Mouse (Mus musculus) neural tube, embryonic 11.5 days (tissue): ENCODE data around the gene Gm16253. TPM values are rescaled to one million over a fixed set of nuclear protein-coding genes. Genes with fewer than 3 reads are reported as not detected.

Experiments used
- ATAC-seq: fragments of 200-750 bp; cut with Nextera tagmentation; 2 replicates; pipeline ENCODE4 v1.8.0; 2017; ENCODE audit warnings: moderate number of reproducible peaks, mild to moderate bottlenecking, moderate TSS enrichment, moderate library complexity; ENCODE audit not compliant: insufficient read depth, low FRiP score, low TSS enrichment
- DNase-seq: peaks from one replicate; pipeline ENCODE4 v3.0.0-alpha.2; 2015; ENCODE audit warnings: low spot score
- H3K27ac ChIP-seq: fragments of 300-500 bp; sonication (generic); 2 replicates; pipeline ENCODE4 v1.5.1; 2014; ENCODE audit warnings: low read depth, mild to moderate bottlenecking, low read length
- H3K27me3 ChIP-seq: fragments of 300-500 bp; sonication (generic); 2 replicates; pipeline ENCODE4 v1.6.1; 2014; ENCODE audit warnings: mild to moderate bottlenecking, low read length, mixed read lengths; ENCODE audit not compliant: control insufficient read depth, insufficient read depth
- H3K36me3 ChIP-seq: fragments of 300-500 bp; sonication (generic); 2 replicates; pipeline ENCODE4 v1.6.1; 2014; ENCODE audit warnings: mild to moderate bottlenecking, low read length, moderate library complexity, mixed read lengths; ENCODE audit not compliant: control insufficient read depth, insufficient read depth
- H3K4me1 ChIP-seq: fragments of 300-500 bp; sonication (generic); 2 replicates; pipeline ENCODE4 v1.6.1; 2014; ENCODE audit warnings: low read length, mixed read lengths; ENCODE audit not compliant: control insufficient read depth, insufficient read depth
- H3K4me2 ChIP-seq: fragments of 300-500 bp; sonication (generic); 2 replicates; pipeline ENCODE4 v1.6.1; 2014; ENCODE audit warnings: low read depth, mild to moderate bottlenecking, moderate library complexity
- H3K4me3 ChIP-seq: fragments of 300-500 bp; sonication (generic); 2 replicates; pipeline ENCODE4 v1.5.1; 2014; ENCODE audit warnings: low read depth, low read length
- H3K9ac ChIP-seq: fragments of 300-500 bp; sonication (generic); 2 replicates; pipeline ENCODE4 v1.6.1; 2014; ENCODE audit warnings: mild to moderate bottlenecking, low read length
- H3K9me3 ChIP-seq: fragments of 300-500 bp; sonication (generic); 2 replicates; pipeline ENCODE4 v1.6.1; 2016; ENCODE audit warnings: low read length; ENCODE audit not compliant: control insufficient read depth
- WGBS: fragments of 180-500 bp; shearing (Covaris S2); extraction: QIAGEN DNeasy Blood & Tissue Kit; methylation state at CpG from one replicate; pipeline ENCODE4 v1.1.7; 2014; 5-methylcytosine and 5-hydroxymethylcytosine counted together
- polyA plus RNA-seq: library from polyadenylated mRNA; unstranded; fragments of >200 nt; fragmentation: Nextera tagmentation; extraction: Ambion mirVana; gene quantifications from 2 replicates; pipeline ENCODE4 v1.2.1, GENCODE M21; 2014

The Gm16253 gene
- polyA plus RNA-seq, 1 experiment from 2014 or later = 0.46 TPM

DNA sequence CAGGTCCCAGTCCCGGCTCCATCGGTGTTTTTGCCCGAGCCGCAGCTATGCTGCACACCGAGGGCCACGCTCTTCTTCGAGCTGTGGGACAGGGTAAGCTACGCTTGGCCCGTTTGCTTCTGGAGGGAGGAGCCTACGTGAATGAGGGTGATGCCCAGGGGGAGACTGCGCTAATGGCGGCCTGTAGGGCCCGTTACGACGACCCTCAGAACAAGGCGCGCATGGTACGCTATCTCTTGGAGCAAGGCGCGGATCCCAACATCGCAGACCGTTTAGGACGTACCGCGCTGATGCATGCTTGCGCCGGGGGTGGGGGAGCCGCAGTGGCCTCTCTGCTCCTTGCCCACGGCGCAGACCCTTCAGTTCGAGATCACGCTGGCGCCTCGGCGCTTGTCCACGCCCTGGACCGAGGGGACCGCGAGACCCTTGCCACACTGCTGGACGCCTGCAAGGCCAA lies 20.7 kb downstream of the Gm16253 start:
- H3K27ac ChIP-seq = no peak overlapping the region
- ATAC-seq (no peak), DNase-seq (peak; percentile 71)
- H3K4me1 ChIP-seq = peaks cover 30% of the 10 kb centered on the region
- H3K36me3 ChIP-seq = no peaks in the 10 kb centered on the region
- peak overlapping the region; percentile 52 for H3K9ac ChIP-seq
- H3K9me3 ChIP-seq = no peaks in the 10 kb centered on the region
- under 1% methylated on average over 40 of the region's 40 CpGs for WGBS
- H3K4me2 ChIP-seq = peak overlapping the region; percentile 98
- peaks cover 6% of the 10 kb centered on the region for H3K27me3 ChIP-seq
- peak overlapping the region; percentile 51 for H3K4me3 ChIP-seq

GRCm38 (mm10) chr3:96598156-96599068 lies 21.6 kb downstream of the Gm16253 start:
- Histone ChIP-seq H3K4me1 (peaks cover 39% of the 10 kb centered on the region), H3K36me3 (no peaks in the 10 kb centered on the region), H3K9ac (peak overlapping the region; percentile 52), H3K27ac (peak overlapping the region; percentile 42; the same call in 1 of the 2 replicates), H3K9me3 (no peaks in the 10 kb centered on the region), H3K4me3 (peak overlapping the region; percentile 51), H3K4me2 (peak overlapping the region; percentile 98), H3K27me3 (peaks cover 6% of the 10 kb centered on the region)
- DNase-seq = peak; percentile 86
- no peak for ATAC-seq
- under 1% methylated on average over 54 of the region's 54 CpGs for WGBS

- Histone ChIP-seq H3K4me1 (peaks cover 39% of the 10 kb centered on the region), H3K27ac (no peak overlapping the region), H3K9me3 (no peaks in the 10 kb centered on the region)
Measured at GRCm38 (mm10) chr3:96599069-96599393, 22.2 kb downstream of the Gm16253 start.

DNA sequence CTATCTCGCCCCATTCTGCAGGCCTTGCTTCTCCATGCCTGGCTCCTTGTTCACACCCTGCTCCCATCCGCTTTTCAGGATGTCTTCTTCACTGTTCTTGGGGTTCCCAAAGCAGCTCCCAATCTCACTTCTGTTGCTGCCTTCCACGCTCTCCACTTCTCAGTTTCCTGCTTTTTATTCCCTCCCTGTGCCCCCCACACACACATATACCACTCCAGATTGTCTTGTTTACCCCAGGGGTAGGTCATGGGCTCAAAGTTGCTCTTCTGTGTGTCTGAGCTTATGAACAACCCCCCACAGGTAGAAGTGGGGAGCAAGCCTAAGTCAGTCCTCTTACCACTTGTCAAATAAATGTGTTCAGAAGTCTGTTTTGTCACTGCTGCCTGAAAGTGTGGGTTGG lies 22.6 kb downstream of the Gm16253 start:
- no peak overlapping the region for H3K27ac ChIP-seq
- peaks cover 39% of the 10 kb centered on the region for H3K4me1 ChIP-seq
- H3K9ac ChIP-seq = no peak overlapping the region
- ATAC-seq (no peak), DNase-seq (no peak)
- H3K4me3 ChIP-seq = no peak overlapping the region; the same call in 1 of the 2 replicates
- H3K4me2 ChIP-seq = peak overlapping the region; percentile 98
- peaks cover 6% of the 10 kb centered on the region for H3K27me3 ChIP-seq
- H3K9me3 ChIP-seq = no peaks in the 10 kb centered on the region
- 64% methylated on average over 3 of the region's 3 CpGs for WGBS
- no peaks in the 10 kb centered on the region for H3K36me3 ChIP-seq

More at GRCm38 (mm10) chr3:96599069-96599393, 22.2 kb downstream of the Gm16253 start:
- Histone ChIP-seq H3K9ac (0 out of 2 replicates have a peak overlapping the region, but pooled peaks have one; percentile 14), H3K4me2 (peak overlapping the region; percentile 98), H3K4me3 (peak overlapping the region; percentile 51), H3K36me3 (no peaks in the 10 kb centered on the region), H3K27me3 (peaks cover 6% of the 10 kb centered on the region)
- no peak for DNase-seq
- WGBS = 37% methylated on average over 8 of the region's 8 CpGs
- ATAC-seq = no peak

DNA sequence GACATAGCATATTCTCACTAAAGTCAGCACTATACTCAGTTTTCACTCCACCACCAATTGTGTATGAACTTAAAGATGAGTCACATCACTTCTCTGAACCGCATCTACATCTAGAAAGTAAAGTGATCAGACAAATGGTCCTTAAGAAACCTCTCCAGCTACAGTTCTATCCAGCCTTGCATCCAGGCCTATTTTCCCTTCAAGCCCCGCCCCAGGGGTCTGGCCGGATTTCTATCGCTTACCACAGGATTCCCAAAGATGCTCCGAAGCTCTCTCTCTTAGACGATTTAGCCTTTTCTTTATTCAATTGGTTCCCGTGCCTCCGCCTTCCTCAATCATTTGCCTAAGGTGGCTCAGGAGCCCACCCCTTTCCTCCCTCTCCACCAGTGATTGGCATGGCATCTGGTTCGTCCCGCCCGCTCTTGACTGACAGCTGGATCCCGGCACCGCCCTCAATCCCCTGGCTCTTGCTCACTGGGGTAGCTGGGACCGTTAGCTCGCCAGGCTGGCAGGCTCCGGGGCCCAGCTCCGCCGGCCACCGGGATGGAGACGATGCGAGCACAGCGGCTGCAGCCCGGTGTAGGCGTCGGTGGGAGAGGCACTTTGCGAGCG lies 24.0 kb downstream of the Gm16253 start, which contains the start of gene Lix1l:
TSS of gene Lix1l (plus strand) at position 511 of the 612 bp plus-strand sequence.
- peak within 1 kb of the TSS; percentile 86 for H3K4me3 ChIP-seq
- under 1% methylated on average over 27 of the region's 27 CpGs for WGBS
- DNase-seq (peak; percentile 94), ATAC-seq (peak; percentile 92)
- no peaks in the 10 kb centered on the region for H3K36me3 ChIP-seq
- H3K27me3 ChIP-seq = peaks cover 6% of the 10 kb centered on the region
- peak within 1 kb of the TSS; percentile 67 for H3K4me2 ChIP-seq
- H3K9ac ChIP-seq = peak within 1 kb of the TSS; percentile 89
- no peaks in the 10 kb centered on the region for H3K9me3 ChIP-seq
- peaks cover 39% of the 10 kb centered on the region for H3K4me1 ChIP-seq
- H3K27ac ChIP-seq = peak within 1 kb of the TSS; percentile 82

DNA sequence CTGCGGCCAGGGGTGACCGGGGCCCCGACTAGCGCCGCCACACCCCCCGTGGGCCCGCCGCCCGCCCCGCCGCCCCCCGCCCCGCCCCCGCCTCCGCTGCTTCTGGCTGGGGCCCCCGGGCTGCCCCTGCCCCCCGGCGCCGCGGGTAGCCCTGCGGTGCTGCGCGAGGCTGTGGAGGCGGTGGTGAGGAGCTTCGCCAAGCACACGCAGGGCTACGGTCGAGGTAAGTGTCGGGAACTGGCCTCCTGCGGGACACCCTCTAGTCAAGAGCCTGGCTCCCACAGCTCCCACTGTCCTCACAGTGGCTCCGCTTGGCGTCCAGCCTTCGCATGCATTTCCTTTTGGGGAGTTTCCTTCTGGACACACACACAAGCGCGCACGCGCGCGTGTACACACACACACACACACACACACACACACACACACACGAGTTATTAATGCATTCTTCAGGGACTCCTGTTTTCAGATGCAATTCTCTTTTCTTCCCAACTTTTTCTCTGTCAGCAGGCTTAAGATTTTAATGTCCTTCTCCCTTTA lies 24.5 kb downstream of the Gm16253 start:
- ATAC-seq (peak; percentile 65), DNase-seq (peak; percentile 70)
- WGBS = 1% methylated on average over 26 of the region's 40 CpGs
- Histone ChIP-seq H3K27me3 (peaks cover 4% of the 10 kb centered on the region), H3K4me2 (peak overlapping the region; percentile 67), H3K27ac (peak overlapping the region; percentile 82), H3K9me3 (no peaks in the 10 kb centered on the region), H3K36me3 (no peaks in the 10 kb centered on the region), H3K9ac (peak overlapping the region; percentile 89), H3K4me3 (peak overlapping the region; percentile 86), H3K4me1 (peaks cover 37% of the 10 kb centered on the region)

DNA sequence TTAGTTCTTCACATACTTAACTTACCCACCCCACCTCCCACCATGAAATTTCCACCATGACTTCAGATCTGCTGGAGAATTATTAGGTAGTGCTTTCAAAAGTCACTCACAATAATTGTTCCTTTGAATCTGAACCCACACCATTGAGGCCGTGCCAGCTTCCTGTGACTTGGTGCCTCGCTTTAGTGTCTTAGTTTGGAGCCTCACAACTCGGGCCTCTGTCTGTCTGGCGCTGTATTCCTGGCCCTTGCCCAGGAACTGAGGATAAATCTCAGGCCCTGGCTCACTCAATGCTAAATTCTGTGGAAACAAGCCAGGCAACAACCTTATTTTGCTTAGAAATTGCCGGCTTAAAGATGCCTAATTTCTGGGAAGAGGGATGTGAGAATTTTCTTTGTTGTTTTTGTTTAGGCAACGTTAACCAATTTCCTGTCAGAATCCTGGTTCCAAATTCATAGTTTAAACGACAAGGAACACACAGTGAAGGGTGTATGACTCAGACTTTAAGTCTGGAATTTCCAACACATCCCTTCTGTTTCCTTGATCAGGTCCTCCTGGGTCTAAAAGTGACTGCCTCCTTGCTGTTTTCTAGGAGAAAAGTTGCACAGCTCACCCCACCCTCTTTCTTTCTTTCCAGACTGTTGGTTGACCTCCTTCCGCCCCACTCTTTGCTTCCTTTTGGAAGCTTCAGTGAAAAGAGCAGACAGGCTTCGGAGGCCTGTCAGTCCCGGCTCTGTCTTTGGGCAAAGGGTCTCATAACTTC lies 25.3 kb downstream of the Gm16253 start:
- H3K9me3 ChIP-seq = no peaks in the 10 kb centered on the region
- peak overlapping the region; percentile 36 for H3K27ac ChIP-seq
- peak overlapping the region; percentile 89 for H3K9ac ChIP-seq
- no peaks in the 10 kb centered on the region for H3K27me3 ChIP-seq
- WGBS = 33% methylated on average over 10 of the region's 10 CpGs
- H3K4me2 ChIP-seq = peak overlapping the region; percentile 67
- H3K4me3 ChIP-seq = peak overlapping the region; percentile 86
- H3K4me1 ChIP-seq = peaks cover 32% of the 10 kb centered on the region
- ATAC-seq = no peak
- no peak for DNase-seq
- no peaks in the 10 kb centered on the region for H3K36me3 ChIP-seq

DNA sequence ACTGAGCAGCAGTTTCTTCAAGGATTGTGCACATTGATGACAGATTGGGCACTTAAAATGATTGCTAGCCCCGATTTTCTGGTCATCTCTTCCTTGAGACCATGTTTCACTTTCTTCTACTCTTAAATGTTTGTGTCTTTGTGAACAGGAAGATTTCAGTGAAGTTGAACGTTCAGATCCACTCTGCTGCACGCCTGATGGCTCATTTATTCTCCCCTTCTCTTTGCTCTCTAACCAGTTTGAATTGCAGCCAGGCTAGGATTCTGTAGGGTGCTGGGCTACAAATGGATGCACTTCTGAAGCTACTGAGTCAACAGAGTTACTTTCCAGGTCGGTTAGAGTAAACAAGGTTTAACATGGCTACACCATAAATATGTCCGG lies 25.9 kb downstream of the Gm16253 start:
- Histone ChIP-seq H3K27ac (peak overlapping the region; percentile 36; the same call in 1 of the 2 replicates), H3K36me3 (no peaks in the 10 kb centered on the region), H3K27me3 (no peaks in the 10 kb centered on the region), H3K9ac (peak overlapping the region; percentile 89), H3K4me3 (peak overlapping the region; percentile 86), H3K9me3 (no peaks in the 10 kb centered on the region), H3K4me1 (peaks cover 27% of the 10 kb centered on the region), H3K4me2 (peak overlapping the region; percentile 67)
- WGBS = 49% methylated on average over 5 of the region's 5 CpGs
- ATAC-seq = no peak
- DNase-seq = no peak
